Mouse (Mus musculus) ES-Bruce4 (cell line): ENCODE measurements around the gene Etfb. TPM values are rescaled to one million over a fixed set of nuclear protein-coding genes. Genes with fewer than 3 reads are reported as not detected.

Experiments
- H3K27ac ChIP-seq: 2 replicates; pipeline ENCODE4 v1.5.1; 2012; ENCODE audit warnings: low read length, inconsistent platforms; ENCODE audit not compliant: insufficient read depth
- H3K27me3 ChIP-seq: 2 replicates; pipeline ENCODE4 v1.6.1; 2012; ENCODE audit warnings: mild to moderate bottlenecking, low read length, inconsistent platforms; ENCODE audit not compliant: control insufficient read depth, poor library complexity, insufficient read depth, severe bottlenecking
- H3K36me3 ChIP-seq: 2 replicates; pipeline ENCODE4 v1.6.1; 2012; ENCODE audit warnings: inconsistent platforms, mild to moderate bottlenecking, low read length, moderate library complexity; ENCODE audit not compliant: control insufficient read depth, poor library complexity, insufficient read depth, severe bottlenecking
- H3K4me1 ChIP-seq: one replicate; pipeline ENCODE4 v1.8.1; 2011; ENCODE audit warnings: low read length; ENCODE audit not compliant: control insufficient read depth, insufficient read depth
- H3K4me3 ChIP-seq: 2 replicates; pipeline ENCODE4 v1.5.1; 2011; ENCODE audit warnings: low read depth, mild to moderate bottlenecking, low read length
- H3K9ac ChIP-seq: 2 replicates; pipeline ENCODE4 v1.6.1; 2012; ENCODE audit warnings: low read depth, mild to moderate bottlenecking, inconsistent platforms; ENCODE audit not compliant: poor library complexity, severe bottlenecking
- H3K9me3 ChIP-seq: replicated peaks from 2 replicates; pipeline ENCODE4 v1.6.1; 2012; ENCODE audit warnings: mild to moderate bottlenecking, low read length, inconsistent platforms; ENCODE audit not compliant: control insufficient read depth, poor library complexity, insufficient read depth, severe bottlenecking
- CTCF ChIP-seq: IDR thresholded peaks from one replicate; pipeline ENCODE4 v1.8.1; 2011; ENCODE audit warnings: low read depth, low read length
- EP300 ChIP-seq: IDR thresholded peaks from 2 replicates; pipeline ENCODE4 v1.6.1; 2011; ENCODE audit warnings: low read depth, low read length; ENCODE audit not compliant: insufficient read depth
- POLR2A ChIP-seq: IDR thresholded peaks from one replicate; pipeline ENCODE4 v1.8.1; 2011; ENCODE audit warnings: low read length; ENCODE audit not compliant: insufficient read depth
- polyA plus RNA-seq: library from polyadenylated mRNA; stranded (reverse); fragments of >200 nt; gene quantifications from 2 replicates; pipeline ENCODE4 v1.2.4, GENCODE M21; 2011; ENCODE audit warnings: low read depth; ENCODE audit not compliant: missing spikeins, insufficient read depth, insufficient read length

The Etfb gene
- polyA plus RNA-seq, 1 experiment, result 68.3 TPM

- H3K9ac ChIP-seq, result no peak overlapping the region
- no peaks in the 10 kb centered on the region for H3K27me3 ChIP-seq
- H3K4me3 ChIP-seq, result no peak overlapping the region
- H3K36me3 ChIP-seq, result no peaks in the 10 kb centered on the region
- H3K27ac ChIP-seq, result no peak overlapping the region
- H3K4me1 ChIP-seq, result no peaks in the 10 kb centered on the region
- no peak for TF ChIP-seq POLR2A
- no peak for TF ChIP-seq CTCF
- no peak for TF ChIP-seq EP300
- H3K9me3 ChIP-seq, result no peaks in the 10 kb centered on the region
These were observed 26.6 kb upstream of the Etfb start for GRCm38 (mm10) chr7:43417298-43417697.

- TF ChIP-seq EP300 (0 out of 2 replicates have a peak, but pooled peaks have one; percentile 48), CTCF (peak; percentile 99), POLR2A (no peak)
- H3K4me3 ChIP-seq, result no peak overlapping the region
These were observed 20.8 kb upstream of the Etfb start for GRCm38 (mm10) chr7:43422995-43423617.

DNA sequence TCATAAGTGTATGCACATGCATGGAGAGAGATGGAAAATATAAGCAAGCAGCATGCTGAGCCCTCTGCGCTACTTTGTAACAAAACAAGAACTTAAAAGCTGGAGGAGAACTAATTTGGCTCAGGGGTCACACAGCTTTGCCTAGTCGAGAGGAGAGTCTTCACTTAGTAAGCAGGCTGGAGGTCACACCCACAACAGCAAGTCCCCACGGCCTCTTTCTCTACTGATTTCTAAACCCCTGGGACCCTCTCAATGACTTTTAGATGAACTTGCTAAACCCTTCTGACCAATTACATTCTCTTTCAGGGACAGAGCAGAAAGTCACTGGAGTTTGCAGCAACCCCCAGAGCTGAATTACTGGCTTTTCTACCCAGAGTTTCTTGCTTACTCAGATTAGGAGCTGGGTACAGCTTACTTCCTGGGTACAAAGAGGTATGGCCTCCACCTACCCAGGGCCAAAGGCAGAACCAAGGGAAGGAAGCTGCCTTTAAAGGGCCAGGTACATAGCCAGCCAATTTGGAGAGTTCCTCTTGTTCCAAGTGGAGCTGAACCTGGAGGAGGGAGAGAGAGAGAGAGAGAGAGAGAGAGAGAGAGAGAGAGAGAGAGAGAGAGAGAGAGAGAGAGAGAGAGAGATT lies 19.8 kb upstream of the Etfb start:
- H3K9me3 ChIP-seq, result no peaks in the 10 kb centered on the region
- no peak overlapping the region for H3K9ac ChIP-seq
- no peaks in the 10 kb centered on the region for H3K27me3 ChIP-seq
- H3K27ac ChIP-seq, result no peak overlapping the region
- H3K36me3 ChIP-seq, result no peaks in the 10 kb centered on the region
- TF ChIP-seq CTCF, result no peak
- TF ChIP-seq POLR2A, result no peak
- no peak for TF ChIP-seq EP300
- H3K4me1 ChIP-seq, result no peaks in the 10 kb centered on the region
- no peak overlapping the region for H3K4me3 ChIP-seq

More at GRCm38 (mm10) chr7:43422995-43423617, 20.8 kb upstream of the Etfb start:
- Histone ChIP-seq H3K4me1 (no peaks in the 10 kb centered on the region), H3K36me3 (no peaks in the 10 kb centered on the region), H3K27me3 (no peaks in the 10 kb centered on the region), H3K9ac (no peak overlapping the region), H3K27ac (no peak overlapping the region), H3K9me3 (no peaks in the 10 kb centered on the region)

- Histone ChIP-seq H3K9ac (no peak within 1 kb of the TSS), H3K36me3 (no peaks in the 10 kb centered on the region), H3K4me3 (no peak within 1 kb of the TSS), H3K9me3 (no peaks in the 10 kb centered on the region), H3K27ac (no peak within 1 kb of the TSS), H3K4me1 (no peaks in the 10 kb centered on the region), H3K27me3 (no peaks in the 10 kb centered on the region)
- TF ChIP-seq EP300 (no peak), POLR2A (no peak), CTCF (no peak)
These were observed 16.5 kb upstream of the Etfb start, which contains the start of gene Lim2 for GRCm38 (mm10) chr7:43427406-43427805. Gene Lim2, plus strand, starts transcription at chr7:43427670.

DNA sequence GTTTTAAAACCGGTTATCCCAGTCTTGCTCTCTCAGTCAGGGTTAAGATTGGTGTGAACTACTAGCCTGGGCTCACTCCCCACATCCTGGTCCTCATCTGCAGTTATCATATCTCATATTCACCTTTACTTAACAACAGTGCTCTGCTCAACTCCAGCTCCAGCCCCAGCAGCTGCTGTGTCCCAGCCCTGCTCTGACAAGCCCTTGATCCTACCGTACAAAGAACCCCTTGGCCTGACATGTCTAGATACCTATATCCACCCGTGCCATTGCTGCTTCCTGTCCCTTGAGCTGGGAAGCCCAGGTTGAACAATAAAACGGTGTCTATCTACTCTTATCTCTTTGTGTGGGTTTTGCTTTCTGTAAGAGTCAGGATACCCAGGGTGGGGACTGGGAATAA lies 14.4 kb upstream of the Etfb start:
- no peaks in the 10 kb centered on the region for H3K36me3 ChIP-seq
- no peaks in the 10 kb centered on the region for H3K27me3 ChIP-seq
- TF ChIP-seq POLR2A (no peak), CTCF (no peak), EP300 (no peak)
- H3K9ac ChIP-seq, result no peak overlapping the region
- H3K9me3 ChIP-seq, result no peaks in the 10 kb centered on the region
- no peak overlapping the region for H3K4me3 ChIP-seq
- H3K4me1 ChIP-seq, result no peaks in the 10 kb centered on the region
- H3K27ac ChIP-seq, result no peak overlapping the region

DNA sequence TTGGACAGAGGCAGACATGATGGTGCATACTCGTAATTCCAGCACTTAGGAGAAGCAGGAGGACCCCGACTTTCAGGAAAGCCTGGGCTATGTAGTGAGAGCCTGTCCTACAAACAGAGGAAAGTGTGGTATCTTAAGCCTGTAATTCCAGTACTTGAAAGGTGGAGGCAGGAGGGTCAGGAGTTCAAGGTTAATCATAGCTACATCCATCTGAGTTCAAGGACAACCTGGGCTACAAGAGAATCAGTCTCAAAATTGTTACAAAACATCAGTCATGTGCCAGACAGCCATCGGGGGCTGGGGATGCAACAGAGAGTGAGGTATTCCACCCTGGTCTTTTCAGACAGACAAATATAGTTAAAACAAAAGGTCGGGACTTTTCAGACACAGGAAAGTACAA lies 11.0 kb upstream of the Etfb start:
- Histone ChIP-seq H3K4me1 (no peaks in the 10 kb centered on the region), H3K9me3 (no peaks in the 10 kb centered on the region), H3K27ac (no peak overlapping the region), H3K4me3 (no peak overlapping the region), H3K9ac (no peak overlapping the region), H3K27me3 (no peaks in the 10 kb centered on the region), H3K36me3 (no peaks in the 10 kb centered on the region)
- TF ChIP-seq CTCF (no peak), EP300 (no peak), POLR2A (no peak)
